Mouse (Mus musculus) midbrain, embryonic 13.5 days (tissue): ENCODE data around the gene Def8. TPM values are rescaled to one million over a fixed set of nuclear protein-coding genes. Genes with fewer than 3 reads are reported as not detected.
"Not testable (repeated sequence)": the region's sequence is repeated elsewhere in the genome, so short reads cannot be mapped to it uniquely, and the experiment has no call there.

Experiments
- ATAC-seq: fragments of 200-750 bp; cut with Nextera tagmentation; 2 replicates; pipeline ENCODE4 v1.8.0; 2017; ENCODE audit warnings: mild to moderate bottlenecking, moderate TSS enrichment, moderate library complexity
- H3K27ac ChIP-seq: fragments of 300-500 bp; sonication (generic); 2 replicates; pipeline ENCODE4 v1.5.1; 2015; ENCODE audit warnings: inconsistent platforms, mild to moderate bottlenecking, moderate library complexity
- H3K27me3 ChIP-seq: fragments of 300-500 bp; sonication (generic); 2 replicates; pipeline ENCODE4 v1.6.1; 2015; ENCODE audit warnings: mild to moderate bottlenecking, inconsistent platforms
- H3K36me3 ChIP-seq: fragments of 300-500 bp; sonication (generic); 2 replicates; pipeline ENCODE4 v1.6.1; 2015; ENCODE audit warnings: mild to moderate bottlenecking, inconsistent platforms
- H3K4me1 ChIP-seq: fragments of 300-500 bp; sonication (generic); replicated peaks from 2 replicates; pipeline ENCODE4 v1.6.1; 2015; ENCODE audit warnings: inconsistent platforms
- H3K4me2 ChIP-seq: fragments of 300-500 bp; sonication (generic); replicated peaks from 2 replicates; pipeline ENCODE4 v1.6.1; 2015; ENCODE audit warnings: moderate library complexity, mild to moderate bottlenecking, inconsistent platforms
- H3K4me3 ChIP-seq: fragments of 300-500 bp; sonication (generic); replicated peaks from 2 replicates; pipeline ENCODE4 v1.5.1; 2015; ENCODE audit warnings: mild to moderate bottlenecking, inconsistent platforms
- H3K9ac ChIP-seq: fragments of 300-500 bp; sonication (generic); replicated peaks from 2 replicates; pipeline ENCODE4 v1.6.1; 2015; ENCODE audit warnings: mild to moderate bottlenecking, inconsistent platforms
- H3K9me3 ChIP-seq: fragments of 300-500 bp; sonication (generic); 2 replicates; pipeline ENCODE4 v1.6.1; 2016; ENCODE audit warnings: mild to moderate bottlenecking, inconsistent platforms
- WGBS: fragments of 180-500 bp; shearing (Covaris S2); methylation state at CpG from one replicate; pipeline ENCODE4 v1.1.7; 2015; 5-methylcytosine and 5-hydroxymethylcytosine counted together
- polyA plus RNA-seq: library from polyadenylated mRNA; unstranded; fragments of >200 nt; fragmentation: Nextera tagmentation; extraction: Ambion mirVana; gene quantifications from 2 replicates; pipeline ENCODE4 v1.2.1, GENCODE M21; 2015

The Def8 gene
- polyA plus RNA-seq, 1 experiment from 2014 or later = 41.7 TPM

DNA sequence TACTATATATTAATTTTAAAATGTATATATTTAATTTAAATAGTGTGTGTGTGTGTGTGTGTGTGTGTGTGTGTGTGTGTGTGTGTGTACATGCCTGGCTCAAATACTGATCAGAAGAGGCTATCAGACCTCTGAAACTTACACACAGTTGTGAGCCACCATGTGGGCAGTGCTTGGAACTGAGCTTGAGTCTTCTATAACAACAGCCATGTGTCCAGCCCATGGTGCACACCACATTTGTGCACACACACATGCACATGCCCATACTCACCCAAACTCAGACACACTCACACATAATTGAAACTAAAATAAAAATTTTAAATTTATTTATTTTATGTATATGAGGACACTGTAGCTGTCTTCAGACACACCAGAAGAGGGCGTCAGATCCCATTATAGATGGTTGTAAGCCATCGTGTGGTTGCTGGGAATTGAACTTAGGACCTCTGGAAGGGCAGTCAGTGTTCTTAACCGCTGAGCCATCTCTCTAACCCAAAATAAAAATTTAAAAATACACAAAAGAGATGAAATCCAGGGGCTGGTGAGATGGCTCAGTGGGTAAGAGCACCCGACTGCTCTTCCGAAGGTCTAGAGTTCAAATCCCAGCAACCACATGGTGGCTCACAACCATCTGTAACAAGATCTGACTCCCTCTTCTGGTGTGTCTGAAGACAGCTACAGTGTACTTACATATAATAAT is 8.2 kb upstream of the Def8 start:
- ATAC-seq = not testable (repeated sequence)
- WGBS = 83% methylated on average over 5 of the region's 5 CpGs

DNA sequence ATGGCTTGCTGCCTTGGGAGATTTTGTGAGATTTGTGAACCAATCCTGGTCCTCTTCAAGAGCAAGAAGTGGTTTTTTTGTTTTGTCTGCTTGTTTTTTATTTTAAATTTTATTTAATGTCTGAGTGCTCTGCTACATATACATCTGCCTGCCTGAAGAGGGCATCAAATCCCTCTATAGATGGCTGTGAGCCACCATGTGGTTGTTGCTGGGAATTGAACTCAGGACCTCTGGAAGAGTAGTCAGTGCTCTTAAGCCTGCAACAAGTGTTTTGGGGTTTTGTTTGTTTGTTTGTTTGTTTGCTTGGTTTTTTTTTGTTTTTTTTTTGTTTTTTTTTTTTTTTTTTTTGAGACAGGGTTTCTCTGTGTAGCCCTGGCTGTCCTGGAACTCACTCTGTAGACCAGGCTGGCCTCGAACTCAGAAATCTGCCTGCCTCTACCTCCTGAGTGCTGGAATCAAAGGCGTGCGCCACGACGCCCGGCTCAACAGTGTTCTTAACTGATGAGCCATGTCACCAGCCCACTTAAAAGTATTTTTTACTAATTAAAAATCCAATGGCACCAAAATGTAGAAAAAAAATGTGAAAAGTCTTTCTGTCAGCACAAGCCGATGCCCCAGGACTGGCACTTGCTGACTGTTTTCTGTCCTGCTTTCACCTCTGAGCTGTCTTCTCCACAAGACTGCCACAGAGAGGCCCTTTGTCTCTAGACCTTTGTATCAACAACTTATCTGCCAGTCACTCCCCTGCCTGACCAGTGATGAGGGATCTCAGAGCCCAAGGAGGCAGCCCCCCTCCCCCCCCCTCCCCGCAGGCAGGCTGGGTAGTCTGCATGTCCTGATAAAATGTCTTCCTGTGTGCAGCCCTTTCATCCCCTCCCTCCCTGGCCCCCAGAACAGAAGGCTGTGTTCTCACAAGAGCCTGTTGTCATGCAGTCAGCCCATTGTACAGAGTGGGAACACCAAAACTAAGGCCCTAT is 7.1 kb upstream of the Def8 start:
- Histone ChIP-seq H3K9ac (no peak overlapping the region), H3K4me3 (peak overlapping the region; percentile 98), H3K9me3 (no peaks in the 10 kb centered on the region), H3K27me3 (no peaks in the 10 kb centered on the region), H3K27ac (0 out of 2 replicates have a peak overlapping the region, but pooled peaks have one; percentile 7), H3K36me3 (peaks cover 40% of the 10 kb centered on the region), H3K4me1 (peaks cover 56% of the 10 kb centered on the region), H3K4me2 (peak overlapping the region; percentile 90)
- ATAC-seq = no peak
- WGBS = 86% methylated on average over 8 of the region's 8 CpGs

More for the DNA sequence above, 8.2 kb upstream of the Def8 start:
- H3K9me3 ChIP-seq, H3K27ac ChIP-seq, H3K27me3 ChIP-seq, H3K9ac ChIP-seq: not testable (repeated sequence)
- Histone ChIP-seq H3K4me2 (peak overlapping the region; percentile 90), H3K4me3 (peak overlapping the region; percentile 98), H3K36me3 (peaks cover 29% of the 10 kb centered on the region), H3K4me1 (peaks cover 57% of the 10 kb centered on the region)

DNA sequence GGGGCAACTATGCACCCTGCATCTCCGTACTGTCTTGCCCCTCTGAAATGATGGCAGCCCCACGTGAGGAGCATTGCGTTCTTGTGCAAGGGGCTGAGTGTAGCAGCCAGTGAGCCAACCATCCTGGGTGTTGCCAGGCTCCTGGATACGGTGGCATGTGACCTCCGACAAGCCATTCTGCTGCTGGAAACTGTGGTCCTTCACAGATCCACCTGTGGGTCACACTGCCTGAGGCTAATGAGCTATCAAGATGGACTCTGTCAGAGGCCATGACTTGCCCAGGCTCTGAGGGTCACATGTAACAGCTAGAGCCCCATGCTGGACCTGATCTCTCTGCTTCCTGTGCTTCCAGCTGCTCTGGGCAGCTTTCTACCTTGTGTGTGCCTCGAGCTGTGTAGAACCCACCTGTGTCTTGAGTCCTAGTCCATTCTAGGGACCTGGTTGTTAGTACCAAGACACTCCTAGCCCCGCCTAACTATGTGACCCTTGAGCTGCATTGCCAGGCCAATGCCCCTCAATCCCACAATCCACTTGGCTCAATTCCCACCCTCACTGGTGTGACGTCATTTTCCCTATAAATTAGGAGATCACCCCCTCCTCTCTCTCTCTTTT is 6.3 kb upstream of the Def8 start:
- Histone ChIP-seq H3K4me1 (peaks cover 61% of the 10 kb centered on the region), H3K9ac (no peak overlapping the region), H3K4me2 (peak overlapping the region; percentile 90), H3K4me3 (peak overlapping the region; percentile 98), H3K27ac (0 out of 2 replicates have a peak overlapping the region, but pooled peaks have one; percentile 7), H3K9me3 (no peaks in the 10 kb centered on the region), H3K27me3 (no peaks in the 10 kb centered on the region), H3K36me3 (peaks cover 46% of the 10 kb centered on the region)
- no peak for ATAC-seq
- WGBS = 81% methylated on average over 8 of the region's 8 CpGs

DNA sequence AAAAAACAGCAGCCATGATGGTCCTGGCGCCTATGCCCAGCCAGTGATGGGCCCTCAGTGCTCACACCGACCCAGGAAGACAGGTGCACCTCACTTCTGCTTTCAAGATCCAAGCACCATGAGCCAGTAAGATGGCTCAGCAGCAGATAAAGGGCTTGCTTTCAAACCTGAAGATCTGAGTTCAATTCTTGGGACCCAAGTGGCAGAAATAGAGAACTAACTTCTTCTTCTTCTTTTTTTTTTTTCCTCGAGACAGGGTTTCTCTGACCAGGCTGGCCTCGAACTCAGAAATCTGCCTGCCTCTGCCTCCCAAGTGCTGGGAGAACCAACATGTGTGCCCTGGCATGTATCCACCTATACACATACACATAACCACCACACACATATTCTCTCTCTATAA is 3.6 kb upstream of the Def8 start:
- Histone ChIP-seq H3K27me3 (no peaks in the 10 kb centered on the region), H3K4me1 (peaks cover 56% of the 10 kb centered on the region), H3K36me3 (peaks cover 60% of the 10 kb centered on the region), H3K9me3 (no peaks in the 10 kb centered on the region), H3K4me3 (no peak overlapping the region), H3K9ac (no peak overlapping the region), H3K27ac (no peak overlapping the region), H3K4me2 (no peak overlapping the region)
- no peak for ATAC-seq
- WGBS = 92% methylated on average over 4 of the region's 4 CpGs

DNA sequence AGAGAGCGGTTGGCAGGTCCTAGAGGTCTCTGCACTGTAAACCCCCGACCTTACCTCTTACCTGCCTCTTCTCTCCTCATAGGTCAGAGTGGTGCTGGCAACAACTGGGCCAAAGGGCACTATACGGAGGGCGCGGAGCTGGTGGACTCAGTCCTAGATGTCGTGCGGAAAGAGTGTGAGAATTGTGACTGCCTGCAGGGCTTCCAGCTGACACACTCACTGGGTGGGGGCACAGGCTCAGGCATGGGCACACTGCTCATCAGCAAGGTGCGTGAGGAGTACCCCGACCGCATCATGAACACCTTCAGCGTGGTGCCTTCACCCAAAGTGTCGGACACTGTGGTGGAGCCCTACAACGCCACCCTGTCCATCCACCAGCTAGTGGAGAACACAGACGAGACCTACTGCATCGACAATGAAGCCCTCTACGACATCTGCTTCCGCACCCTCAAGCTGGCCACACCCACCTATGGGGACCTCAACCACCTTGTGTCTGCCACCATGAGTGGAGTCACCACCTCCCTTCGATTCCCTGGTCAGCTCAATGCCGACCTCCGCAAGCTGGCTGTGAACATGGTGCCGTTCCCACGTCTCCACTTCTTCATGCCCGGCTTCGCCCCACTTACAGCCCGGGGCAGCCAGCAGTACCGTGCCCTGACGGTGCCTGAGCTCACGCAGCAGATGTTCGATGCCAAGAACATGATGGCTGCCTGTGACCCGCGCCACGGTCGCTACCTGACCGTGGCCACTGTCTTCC is 2.6 kb upstream of the Def8 start:
- Histone ChIP-seq H3K9ac (no peak overlapping the region), H3K27me3 (no peaks in the 10 kb centered on the region), H3K36me3 (peaks cover 60% of the 10 kb centered on the region), H3K4me1 (peaks cover 48% of the 10 kb centered on the region), H3K4me3 (no peak overlapping the region), H3K4me2 (no peak overlapping the region), H3K9me3 (no peaks in the 10 kb centered on the region), H3K27ac (no peak overlapping the region)
- WGBS = 93% methylated on average over 34 of the region's 34 CpGs
- ATAC-seq = 0 out of 2 replicates have a peak, but pooled peaks have one; percentile 15

DNA sequence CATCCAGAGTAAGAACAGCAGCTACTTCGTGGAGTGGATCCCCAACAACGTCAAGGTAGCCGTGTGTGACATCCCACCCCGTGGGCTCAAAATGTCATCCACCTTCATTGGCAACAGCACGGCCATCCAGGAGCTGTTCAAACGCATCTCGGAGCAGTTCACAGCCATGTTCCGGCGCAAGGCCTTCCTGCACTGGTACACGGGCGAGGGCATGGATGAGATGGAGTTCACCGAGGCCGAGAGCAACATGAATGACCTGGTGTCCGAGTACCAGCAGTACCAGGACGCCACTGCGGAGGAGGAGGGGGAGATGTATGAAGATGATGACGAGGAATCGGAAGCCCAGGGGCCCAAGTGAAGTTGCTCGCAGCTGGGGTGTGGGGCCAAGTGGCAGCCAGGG is 2.0 kb upstream of the Def8 start:
- Histone ChIP-seq H3K4me1 (peaks cover 42% of the 10 kb centered on the region), H3K27ac (no peak overlapping the region), H3K4me2 (no peak overlapping the region), H3K36me3 (peaks cover 59% of the 10 kb centered on the region), H3K9me3 (0 out of 2 replicates have a peak, but pooled peaks cover under 1% of the 10 kb centered on the region), H3K27me3 (no peaks in the 10 kb centered on the region), H3K9ac (no peak overlapping the region), H3K4me3 (no peak overlapping the region)
- 91% methylated on average over 19 of the region's 19 CpGs for WGBS
- no peak for ATAC-seq

DNA sequence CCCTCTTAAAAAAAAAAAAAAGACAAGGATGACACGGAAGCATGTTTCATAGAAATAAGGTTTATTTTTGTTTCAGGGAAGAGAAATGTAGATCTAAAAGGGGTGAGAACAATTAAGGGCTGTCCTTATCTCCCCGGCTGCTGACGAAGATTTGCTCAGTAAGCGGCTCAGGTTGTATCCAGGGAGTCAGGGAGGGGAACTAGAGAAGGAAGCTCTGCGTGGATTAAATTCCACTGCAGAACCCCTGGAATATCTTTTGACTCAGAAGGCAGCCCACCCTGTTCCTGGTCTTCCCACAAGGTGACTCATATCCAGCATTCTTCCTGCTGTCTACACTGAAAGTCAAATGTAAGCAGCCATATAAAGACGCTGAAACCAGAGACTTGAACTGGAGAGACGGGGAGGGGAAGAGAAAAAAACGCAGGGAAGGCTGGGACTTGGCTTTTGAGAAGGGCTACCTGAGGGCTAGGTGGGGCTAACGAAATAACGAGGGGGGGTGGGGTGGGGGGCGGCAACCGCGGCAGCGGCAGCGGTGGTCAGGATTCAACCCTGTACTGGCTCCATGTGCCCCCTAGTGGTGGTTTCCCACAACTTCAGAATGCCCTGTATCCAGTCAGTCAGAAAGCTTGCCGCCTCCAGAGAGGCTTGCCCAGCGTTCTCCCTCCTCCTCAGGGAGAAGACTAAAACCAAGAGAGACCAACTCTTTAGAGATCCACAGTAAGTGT is 1.1 kb upstream of the Def8 start:
- Histone ChIP-seq H3K4me2 (peak overlapping the region; percentile 18), H3K36me3 (peaks cover 56% of the 10 kb centered on the region), H3K4me3 (peak overlapping the region; percentile 2; the same call in 1 of the 2 replicates), H3K27me3 (no peaks in the 10 kb centered on the region), H3K4me1 (peaks cover 33% of the 10 kb centered on the region), H3K9me3 (peaks cover 10% of the 10 kb centered on the region), H3K9ac (no peak overlapping the region), H3K27ac (no peak overlapping the region; the same call in 1 of the 2 replicates)
- peak; percentile 73 for ATAC-seq
- 18% methylated on average over 17 of the region's 17 CpGs for WGBS

DNA sequence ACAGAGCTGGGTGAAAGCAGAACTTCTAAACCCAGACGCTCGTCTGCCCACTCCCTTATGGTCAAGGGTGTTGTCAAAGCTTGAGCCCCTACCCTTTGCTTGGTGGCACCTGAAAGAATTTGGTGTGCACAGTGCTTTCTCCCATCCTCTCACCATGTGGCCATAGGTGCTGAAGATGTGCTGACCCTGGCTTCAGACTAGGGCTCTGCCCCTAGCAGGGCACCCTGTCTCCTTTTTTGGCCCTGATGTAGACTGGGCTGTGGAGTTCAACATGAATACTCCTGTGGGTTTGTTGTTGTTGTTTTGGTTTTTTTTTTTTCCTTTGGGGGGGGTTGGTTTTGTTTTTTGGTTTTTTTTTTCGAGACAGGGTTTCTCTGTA is 557 bp upstream of the Def8 start:
- Histone ChIP-seq H3K9me3 (peaks cover 15% of the 10 kb centered on the region), H3K4me1 (peaks cover 27% of the 10 kb centered on the region), H3K36me3 (peaks cover 55% of the 10 kb centered on the region), H3K4me3 (no peak overlapping the region), H3K27ac (no peak overlapping the region), H3K4me2 (no peak overlapping the region), H3K27me3 (no peaks in the 10 kb centered on the region), H3K9ac (no peak overlapping the region)
- 26% methylated on average over 3 of the region's 3 CpGs for WGBS
- ATAC-seq = peak; percentile 44

DNA sequence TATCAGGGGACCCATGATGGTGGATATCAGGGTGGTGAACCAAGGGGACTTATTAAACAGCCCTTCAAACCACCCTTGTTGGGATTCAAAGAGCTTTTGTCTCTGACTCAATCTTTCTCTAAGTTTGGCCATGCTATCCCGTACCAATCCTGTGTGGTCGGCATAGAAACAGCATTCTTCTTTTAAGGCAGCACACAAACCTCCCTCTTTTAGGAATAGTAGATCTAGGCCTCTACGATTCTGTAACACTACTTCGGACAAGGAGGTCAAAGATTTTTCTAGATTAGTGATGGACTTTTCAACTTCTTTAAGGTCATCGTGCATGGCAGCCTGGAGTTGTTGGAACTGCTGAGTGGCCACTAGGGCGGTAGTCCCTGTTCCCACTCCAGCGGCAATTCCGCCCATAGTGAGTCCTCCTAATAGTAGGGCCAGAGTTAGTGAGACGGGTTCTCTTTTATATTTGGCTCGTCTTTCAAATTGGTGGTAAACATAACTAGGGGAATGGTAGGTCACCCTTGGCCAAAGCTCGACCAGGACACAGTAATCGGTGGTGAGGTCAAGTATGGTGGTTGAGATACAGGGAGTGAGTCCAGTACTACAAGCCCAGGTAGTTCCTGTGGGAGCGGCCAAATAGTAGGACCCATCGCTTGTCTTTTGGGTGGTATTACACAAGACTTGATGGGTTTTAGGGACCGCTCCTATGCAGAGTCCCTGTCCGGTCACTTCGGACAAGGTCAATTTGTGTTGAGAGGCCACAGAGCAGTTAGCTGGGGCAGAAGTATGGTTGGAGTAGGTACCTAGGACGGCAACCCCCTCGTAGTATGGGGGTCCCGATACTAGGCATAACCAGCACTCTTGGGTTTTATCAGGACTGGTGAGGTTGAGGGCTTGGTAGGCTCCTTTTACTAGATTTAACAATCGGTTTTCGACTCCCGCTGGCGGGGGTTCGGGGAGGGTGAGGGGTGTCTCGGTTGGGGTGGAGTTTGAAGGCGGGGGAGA is 3.5 kb downstream of the Def8 start:
- H3K4me1 ChIP-seq = peaks cover 9% of the 10 kb centered on the region
- H3K36me3 ChIP-seq = peaks cover 15% of the 10 kb centered on the region
- H3K27ac ChIP-seq = no peak overlapping the region
- no peak overlapping the region for H3K4me2 ChIP-seq
- H3K4me3 ChIP-seq = no peak overlapping the region
- no peak for ATAC-seq
- WGBS = 96% methylated on average over 27 of the region's 27 CpGs
- no peaks in the 10 kb centered on the region for H3K27me3 ChIP-seq
- H3K9me3 ChIP-seq = peaks cover 39% of the 10 kb centered on the region
- H3K9ac ChIP-seq = no peak overlapping the region

DNA sequence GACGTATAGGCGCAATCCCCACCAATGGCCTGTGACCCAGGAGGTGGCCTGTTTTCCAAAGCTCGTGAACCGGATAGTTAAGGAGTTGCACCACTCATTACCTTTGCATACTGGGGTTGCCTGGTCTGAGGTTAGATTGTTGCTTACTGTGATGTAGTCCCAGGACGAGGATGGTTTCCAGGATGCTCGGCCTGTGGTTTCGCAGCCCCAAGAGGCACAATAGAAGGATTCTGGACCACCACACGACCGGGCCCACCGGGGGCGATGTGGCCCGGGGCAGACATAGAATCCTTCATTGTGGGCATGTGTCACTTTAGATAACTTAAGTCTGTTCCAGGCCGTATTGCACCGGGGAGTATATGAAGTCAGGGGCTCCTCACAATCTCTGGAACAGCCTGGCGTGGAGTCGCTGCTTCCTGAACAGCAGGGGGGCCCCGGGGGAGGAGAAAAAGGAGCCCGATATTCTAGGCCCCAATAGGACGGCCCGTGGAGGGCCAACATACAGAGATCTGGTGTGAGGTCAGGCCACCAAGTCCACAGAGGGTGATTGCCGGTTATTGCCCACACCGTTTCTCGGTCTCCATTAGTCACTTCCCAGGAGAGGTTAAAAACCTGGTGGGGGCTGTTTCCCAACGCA is 4.4 kb downstream of the Def8 start:
- no peak for ATAC-seq
- H3K4me3 ChIP-seq = no peak overlapping the region
- H3K9ac ChIP-seq = no peak overlapping the region
- H3K4me2 ChIP-seq = no peak overlapping the region
- no peak overlapping the region for H3K27ac ChIP-seq
- 96% methylated on average over 24 of the region's 24 CpGs for WGBS
- peaks cover under 1% of the 10 kb centered on the region for H3K4me1 ChIP-seq
- no peaks in the 10 kb centered on the region for H3K27me3 ChIP-seq
- peaks cover 9% of the 10 kb centered on the region for H3K36me3 ChIP-seq
- H3K9me3 ChIP-seq = peaks cover 44% of the 10 kb centered on the region
